Mouse (Mus musculus) left cerebral cortex, postnatal 10 days (tissue): ENCODE data around the gene Heatr4. TPM values are rescaled to one million over a fixed set of nuclear protein-coding genes. Genes with fewer than 3 reads are reported as not detected.

Experiments used
- DNase-seq, 2 experiments: peaks; one replicate each; pipeline ENCODE4 v3.0.0; 2021 to 2022; ENCODE audit warnings: low spot score in 2 of 2, mixed read lengths in 1 of 2; ENCODE audit errors: extremely low spot score in 1 of 2
- intact Hi-C: fragments of 180-260 bp; cut with DNase I; formaldehyde crosslinking; loops from one replicate; pipeline ENCODE4 v1.15.1; 2025
- total RNA-seq, 2 experiments: library from RNA; stranded (reverse); gene quantifications; 2 replicates each; pipeline ENCODE4 v1.2.3; 2021

Gene Heatr4
- total RNA-seq, 2 experiments from 2014 or later: not detected

GRCm38 (mm10) chr12:83916884-83917283 lies 67.8 kb downstream of the Heatr4 start:
- no peak for DNase-seq
- intact Hi-C loops: no loop called here

- no peak for DNase-seq
- intact Hi-C loops: no loop called here
Observed at GRCm38 (mm10) chr12:83914797-83915196, 69.9 kb downstream of the Heatr4 start.

DNA sequence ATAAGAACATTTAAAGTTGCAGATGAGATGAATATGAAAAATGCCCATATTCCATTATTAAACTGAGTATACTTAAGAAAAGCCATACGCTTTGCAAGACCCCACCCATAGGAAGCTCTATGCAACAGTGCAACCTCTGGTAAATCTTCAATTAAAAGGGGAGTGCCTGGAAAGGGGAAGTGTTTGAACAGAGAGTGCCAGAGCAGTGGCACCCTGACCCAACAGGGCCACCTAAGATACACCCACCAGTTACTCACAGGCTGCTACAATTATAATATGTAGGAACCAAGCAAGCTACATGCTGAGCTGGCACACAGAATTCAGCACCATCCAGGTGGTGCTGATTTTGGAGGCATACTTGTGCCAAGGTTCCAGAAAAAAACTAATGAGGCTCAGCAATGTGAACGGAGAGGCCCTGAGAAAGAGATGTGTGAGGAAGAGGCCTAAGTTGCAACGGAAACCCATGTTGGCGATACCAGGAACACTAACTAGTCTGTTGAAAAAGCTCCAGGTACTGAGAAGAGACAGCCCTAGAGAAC lies 70.4 kb downstream of the Heatr4 start:
- no peak for DNase-seq
- intact Hi-C loops: no loop called here

DNA sequence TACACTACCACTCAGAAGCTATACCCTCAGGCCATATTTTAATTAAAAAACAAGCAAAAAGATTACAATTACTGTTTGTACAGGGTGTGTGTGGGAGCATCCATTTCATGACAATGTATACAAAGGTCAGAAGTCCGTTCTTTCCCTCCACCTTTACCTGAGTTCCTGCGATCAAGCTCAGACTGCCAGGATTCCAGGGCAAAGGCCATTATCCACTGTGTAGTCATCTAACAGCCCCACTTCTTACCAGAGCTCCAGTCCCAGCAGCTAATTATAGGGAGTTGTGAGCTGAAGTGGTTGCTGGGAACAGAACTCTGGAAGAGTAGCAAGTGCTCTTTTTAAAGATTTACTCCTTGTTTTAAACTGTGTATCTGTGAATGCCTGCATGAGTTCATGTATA lies 74.2 kb downstream of the Heatr4 start:
- intact Hi-C loops: no loop called here
- no peak for DNase-seq

Other genes starting within 250 kb of the Heatr4 start
- 10 to 100 TPM; 23.1 to 26.2 TPM for gene Papln, start 221.2 kb downstream of the Heatr4 start, total RNA-seq
- 10 to 100 TPM; 30.6 to 32.3 TPM for gene Numb, start 62.9 kb downstream of the Heatr4 start, total RNA-seq
- gene Riox1, start 34.2 kb downstream of the Heatr4 start, total RNA-seq: 10 to 100 TPM; 16.6 to 17.1 TPM
- 1 to 10 TPM; 7.6 to 7.7 TPM for gene Acot2, start 3.0 kb upstream of the Heatr4 start, total RNA-seq
- 10 to 100 TPM; 18.6 to 20.2 TPM for gene Acot1, start 24.6 kb upstream of the Heatr4 start, total RNA-seq
- gene Acot4, start 53.5 kb upstream of the Heatr4 start, total RNA-seq: 1 to 10 TPM; 2.3 to 3.0 TPM
- not detected for gene Gm49366, start 54.1 kb upstream of the Heatr4 start, total RNA-seq
- 1 to 10 TPM; 1.2 to 1.4 TPM for gene Acot3, start 67.3 kb upstream of the Heatr4 start, total RNA-seq
- gene Acot5, start 84.5 kb upstream of the Heatr4 start, total RNA-seq: 1 to 10 TPM; 3.6 to 3.9 TPM
- 1 to 10 TPM; 3.2 to 3.3 TPM for gene Acot6, start 115.8 kb upstream of the Heatr4 start, total RNA-seq
- 100 to 1,000 TPM in 1 of 2 experiments, 10 to 100 TPM in 1; 99.1 to 107 TPM for gene Dnal1, start 129.5 kb upstream of the Heatr4 start, total RNA-seq
- 1 to 10 TPM; 7.0 to 8.5 TPM for gene Pnma1, start 163.6 kb upstream of the Heatr4 start, total RNA-seq
- gene Elmsan1, start 234.0 kb upstream of the Heatr4 start, total RNA-seq: 10 to 100 TPM; 12.3 to 13.5 TPM